Mouse (Mus musculus): ENCODE results near the gene Gm39566.

GRCm38 (mm10) chr11:69789431-69789830, 25.7 kb downstream of the Gm39566 start:
- TF ChIP-seq POLR2A (IDR thresholded peaks at IDR 0.05; ENCODE audit: low read depth, low read length) (no peak), CTCF (conservative IDR thresholded peaks at IDR 0.05; ENCODE audit: insufficient read depth, insufficient read length, low read depth, low read length) (no peak)
